Mouse (Mus musculus): ENCODE data around the gene Vmn1r3.
"Not testable (repeated sequence)": the region's sequence is repeated elsewhere in the genome, so short reads cannot be mapped to it uniquely, and the experiment has no call there.

- TF ChIP-seq GATA1 (IDR thresholded peaks at IDR 0.05; ENCODE audit: borderline replicate concordance, low read length); FLI1 (IDR thresholded peaks at IDR 0.05; ENCODE audit: low read length): not testable (repeated sequence)
Observed at GRCm38 (mm10) chr4:3167020-3167419, 18.1 kb downstream of the Vmn1r3 start, which contains the start of gene Vmn1r2.

All from megakaryocyte, embryonic 14.5 days (primary cell).